ENCODE assay signal across 25 mouse cellular contexts in genomic region chr5:39660826-39661225, GRCm38 (mm10).
"Had no signal": no experiment of that assay in that cellular context is flagged by ENCODE, and none has a peak within 500 bp of the region (broad histone marks: within the 10 kb centered on the region; RNA-seq: fewer than 3 reads in every experiment).

No protein-coding gene starts in this region.

- ATAC-seq: hindbrain, embryonic 16.5 days; inflammation-experienced regulatory T-cells, adult 6 months; intestine, embryonic 15.5 days; intestine, postnatal 0 days; liver, embryonic 12.5 days had no signal

- DNase-seq: gastrocnemius, adult 2 months; gastrocnemius, postnatal 10 days; gastrocnemius, postnatal 25 days; heart, adult 18-20 months; heart, postnatal 10 days; kidney, adult 18-20 months; kidney, adult 8-10 months; kidney, postnatal 10 days; kidney, postnatal 36 days; layer of hippocampus, adult 9-11 months; layer of hippocampus, postnatal 36 days; left cerebral cortex, postnatal 4 days had no signal

- H3K9me3 ChIP-seq: heart, embryonic 10.5 days; heart, embryonic 12.5 days; hindbrain, embryonic 10.5 days; hindbrain, embryonic 12.5 days; intestine, embryonic 15.5 days; limb, embryonic 13.5 days; limb, embryonic 15.5 days; liver, embryonic 12.5 days had no signal

- H3K4me1 ChIP-seq: heart, embryonic 10.5 days; hindbrain, embryonic 10.5 days; hindbrain, embryonic 12.5 days; intestine, embryonic 15.5 days; limb, embryonic 13.5 days; limb, embryonic 15.5 days; liver, embryonic 12.5 days had no signal

- H3K27ac ChIP-seq: gastrocnemius, adult 2 months; heart, embryonic 10.5 days; hindbrain, embryonic 10.5 days; hindbrain, embryonic 12.5 days; hindbrain, embryonic 14.5 days; intestine, embryonic 15.5 days; limb, embryonic 13.5 days; limb, embryonic 15.5 days; liver, embryonic 12.5 days; liver, embryonic 14.5 days had no signal

- H3K27me3 ChIP-seq: heart, embryonic 12.5 days; hindbrain, embryonic 12.5 days; intestine, embryonic 15.5 days; limb, embryonic 13.5 days; limb, embryonic 15.5 days; liver, embryonic 12.5 days had no signal

- H3K9ac ChIP-seq: heart, embryonic 12.5 days; hindbrain, embryonic 12.5 days; hindbrain, embryonic 14.5 days; intestine, embryonic 15.5 days; limb, embryonic 13.5 days; limb, embryonic 15.5 days; liver, embryonic 12.5 days; liver, embryonic 14.5 days had no signal

- H3K4me3 ChIP-seq: gastrocnemius, adult 2 months; heart, embryonic 10.5 days; heart, embryonic 12.5 days; hindbrain, embryonic 10.5 days; hindbrain, embryonic 12.5 days; intestine, embryonic 15.5 days; limb, embryonic 13.5 days; limb, embryonic 15.5 days; liver, embryonic 12.5 days had no signal

- H3K4me2 ChIP-seq: heart, embryonic 12.5 days; hindbrain, embryonic 12.5 days; hindbrain, embryonic 14.5 days; intestine, embryonic 15.5 days; limb, embryonic 13.5 days; limb, embryonic 15.5 days; liver, embryonic 12.5 days had no signal

- H3K36me3 ChIP-seq: heart, embryonic 10.5 days; heart, embryonic 12.5 days; hindbrain, embryonic 10.5 days; hindbrain, embryonic 12.5 days; intestine, embryonic 15.5 days; limb, embryonic 13.5 days; limb, embryonic 15.5 days; liver, embryonic 12.5 days had no signal
